Mouse (Mus musculus) MEL (cell line): Measurements from ENCODE around the gene Gm29609.

Experiments used
- CTCF ChIP-seq, 3 experiments: IDR thresholded peaks in 2 of 3; conservative IDR thresholded peaks in 1 of 3; 2 replicates each; pipeline ENCODE4 v1.5.1; 2011 to 2012; ENCODE audit warnings: low read length in 3 of 3, low read depth in 2 of 3, mild to moderate bottlenecking in 2 of 3, improper control_type of control experiment in 1 of 3, inconsistent platforms in 1 of 3, mixed read lengths in 1 of 3, moderate library complexity in 1 of 3; ENCODE audit not compliant: control insufficient read depth in 1 of 3, insufficient read depth in 1 of 3, poor library complexity in 1 of 3, severe bottlenecking in 1 of 3
- NELFE ChIP-seq: IDR thresholded peaks from 2 replicates; pipeline ENCODE4 v1.6.1; 2011; ENCODE audit warnings: low read depth, low read length, improper control_type of control experiment
- TBP ChIP-seq: IDR thresholded peaks from 2 replicates; pipeline ENCODE4 v1.8.0; 2011; ENCODE audit warnings: low read depth, low read length, improper control_type of control experiment

- TF ChIP-seq CTCF (IDR thresholded peaks at IDR 0.05 in 2 of 3, conservative IDR thresholded peaks at IDR 0.05 in 1 of 3; ENCODE audit: control insufficient read depth in 1 of 3, insufficient read depth in 1 of 3, low read depth in 2 of 3, low read length in 3 of 3, poor library complexity in 1 of 3, severe bottlenecking in 1 of 3) = no peak; a peak in 1 of 6 replicates
- peak; percentile 97 for TF ChIP-seq NELFE
- TF ChIP-seq TBP = peak; percentile 88
Observed at GRCm38 (mm10) chr5:31179766-31180630, at the start of gene Gm29609, which contains the start of gene Gtf3c2.
